Mouse (Mus musculus): ENCODE measurements at regions not wholly inside any gene's neighbourhood (a gene's known extent, or its start where the extent isn't known, plus 50 kb on each side); places are given as distances from the start of the nearest gene placed in this dataset.
A peak's percentile ranks its signal among the peaks of the same experiment; 100 is the strongest.

- H3K4me1 ChIP-seq = no peaks in the 10 kb centered on the region
- H3K36me3 ChIP-seq (replicated peaks) = no peaks in the 10 kb centered on the region
- H3K27me3 ChIP-seq (ENCODE audit: poor library complexity, severe bottlenecking) = no peaks in the 10 kb centered on the region
- DNase-seq (ENCODE audit: extremely low spot score, low spot score) = no peak
- H3K4me3 ChIP-seq = no peak overlapping the region
- no peaks in the 10 kb centered on the region for H3K9me3 ChIP-seq
- H3K27ac ChIP-seq = no peak overlapping the region
- 87% methylated on average over 3 of the region's 3 CpGs for WGBS
Observed at GRCm38 (mm10) chr3:78889326-78889725, 397.0 kb downstream of the Rapgef2 start.

GRCm38 (mm10) chr3:78884715-78885114 is 401.6 kb downstream of the Rapgef2 start:
- H3K36me3 ChIP-seq (replicated peaks) = no peaks in the 10 kb centered on the region
- WGBS = 91% methylated on average over 9 of the region's 9 CpGs
- H3K9me3 ChIP-seq = no peaks in the 10 kb centered on the region
- DNase-seq (ENCODE audit: extremely low spot score, low spot score) = no peak
- H3K4me1 ChIP-seq = 0 out of 2 replicates have a peak, but pooled peaks cover 2% of the 10 kb centered on the region
- H3K4me3 ChIP-seq = no peak overlapping the region
- H3K27me3 ChIP-seq (ENCODE audit: poor library complexity, severe bottlenecking) = no peaks in the 10 kb centered on the region
- H3K27ac ChIP-seq = no peak overlapping the region

GRCm38 (mm10) chr3:78884029-78884428 is 402.3 kb downstream of the Rapgef2 start:
- Histone ChIP-seq H3K4me3 (no peak overlapping the region), H3K27me3 (ENCODE audit: poor library complexity, severe bottlenecking) (no peaks in the 10 kb centered on the region), H3K36me3 (replicated peaks) (no peaks in the 10 kb centered on the region), H3K9me3 (no peaks in the 10 kb centered on the region), H3K4me1 (0 out of 2 replicates have a peak, but pooled peaks cover 2% of the 10 kb centered on the region), H3K27ac (no peak overlapping the region)
- no peak for DNase-seq (ENCODE audit: extremely low spot score, low spot score)
- 95% methylated on average over 11 of the region's 11 CpGs for WGBS

GRCm38 (mm10) chr3:78880072-78880471 is 406.2 kb downstream of the Rapgef2 start:
- Histone ChIP-seq H3K36me3 (replicated peaks) (no peaks in the 10 kb centered on the region), H3K4me1 (peaks cover 14% of the 10 kb centered on the region), H3K27me3 (ENCODE audit: poor library complexity, severe bottlenecking) (no peaks in the 10 kb centered on the region), H3K9me3 (no peaks in the 10 kb centered on the region), H3K27ac (no peak overlapping the region), H3K4me3 (no peak overlapping the region)
- DNase-seq (ENCODE audit: extremely low spot score, low spot score) = no peak
- WGBS = 95% methylated on average over 13 of the region's 13 CpGs

GRCm38 (mm10) chr3:78877323-78877722 is 409.0 kb downstream of the Rapgef2 start:
- no peaks in the 10 kb centered on the region for H3K36me3 ChIP-seq (replicated peaks)
- H3K4me3 ChIP-seq = no peak overlapping the region
- H3K27ac ChIP-seq = peak overlapping the region; percentile 63
- 18% methylated on average over 3 of the region's 3 CpGs for whole genome bisulfite sequencing
- H3K4me1 ChIP-seq = peaks cover 14% of the 10 kb centered on the region
- no peak for DNase-seq (ENCODE audit: extremely low spot score, low spot score)
- H3K27me3 ChIP-seq (ENCODE audit: poor library complexity, severe bottlenecking) = no peaks in the 10 kb centered on the region
- H3K9me3 ChIP-seq = no peaks in the 10 kb centered on the region

- H3K36me3 ChIP-seq (replicated peaks) = no peaks in the 10 kb centered on the region
- WGBS = 91% methylated on average over 1 of the region's 1 CpGs
- peaks cover 15% of the 10 kb centered on the region for H3K4me1 ChIP-seq
- H3K27me3 ChIP-seq (ENCODE audit: poor library complexity, severe bottlenecking) = no peaks in the 10 kb centered on the region
- no peaks in the 10 kb centered on the region for H3K9me3 ChIP-seq
- H3K27ac ChIP-seq = no peak overlapping the region
- no peak overlapping the region for H3K4me3 ChIP-seq
- no peak for DNase-seq (ENCODE audit: extremely low spot score, low spot score)
Observed at GRCm38 (mm10) chr3:78866896-78867295, 419.4 kb downstream of the Rapgef2 start.

GRCm38 (mm10) chr3:78866083-78866726 is 420.1 kb downstream of the Rapgef2 start:
- WGBS = 77% methylated on average over 9 of the region's 9 CpGs
- Histone ChIP-seq H3K4me3 (no peak overlapping the region), H3K4me1 (peaks cover 15% of the 10 kb centered on the region), H3K36me3 (replicated peaks) (no peaks in the 10 kb centered on the region), H3K9me3 (no peaks in the 10 kb centered on the region), H3K27me3 (ENCODE audit: poor library complexity, severe bottlenecking) (no peaks in the 10 kb centered on the region), H3K27ac (no peak overlapping the region)
- DNase-seq (ENCODE audit: extremely low spot score, low spot score) = no peak

- 88% methylated on average over 2 of the region's 2 CpGs for WGBS
- no peaks in the 10 kb centered on the region for H3K9me3 ChIP-seq
- H3K4me3 ChIP-seq = no peak overlapping the region
Observed at GRCm38 (mm10) chr3:78863005-78863404, 423.3 kb downstream of the Rapgef2 start.

GRCm38 (mm10) chr3:78846617-78847318 is 439.5 kb downstream of the Rapgef2 start:
- H3K4me1 ChIP-seq = peaks cover 7% of the 10 kb centered on the region; the same call in 1 of the 2 replicates
- H3K4me3 ChIP-seq = no peak overlapping the region
- peak overlapping the region; percentile 30; the same call in 1 of the 2 replicates for H3K27ac ChIP-seq
- no peaks in the 10 kb centered on the region for H3K9me3 ChIP-seq
- no peaks in the 10 kb centered on the region for H3K36me3 ChIP-seq (replicated peaks)
- H3K27me3 ChIP-seq (ENCODE audit: poor library complexity, severe bottlenecking) = no peaks in the 10 kb centered on the region
- WGBS = 59% methylated on average over 7 of the region's 8 CpGs
- no peak for DNase-seq (ENCODE audit: extremely low spot score, low spot score)

More at GRCm38 (mm10) chr3:78863005-78863404, 423.3 kb downstream of the Rapgef2 start:
- Histone ChIP-seq H3K4me1 (peaks cover 15% of the 10 kb centered on the region), H3K27ac (no peak overlapping the region), H3K36me3 (replicated peaks) (no peaks in the 10 kb centered on the region), H3K27me3 (ENCODE audit: poor library complexity, severe bottlenecking) (no peaks in the 10 kb centered on the region)
- DNase-seq (ENCODE audit: extremely low spot score, low spot score) = no peak

- Histone ChIP-seq H3K9me3 (no peaks in the 10 kb centered on the region), H3K27ac (no peak overlapping the region), H3K4me1 (no peaks in the 10 kb centered on the region), H3K27me3 (ENCODE audit: poor library complexity, severe bottlenecking) (no peaks in the 10 kb centered on the region), H3K36me3 (replicated peaks) (no peaks in the 10 kb centered on the region), H3K4me3 (no peak overlapping the region)
- 82% methylated on average over 4 of the region's 4 CpGs for WGBS
- no peak for DNase-seq (ENCODE audit: extremely low spot score, low spot score)
Observed at GRCm38 (mm10) chr3:78841173-78841572, 445.1 kb downstream of the Rapgef2 start.

GRCm38 (mm10) chr3:78836824-78837223 is 449.5 kb downstream of the Rapgef2 start:
- Histone ChIP-seq H3K4me1 (no peaks in the 10 kb centered on the region), H3K27me3 (ENCODE audit: poor library complexity, severe bottlenecking) (no peaks in the 10 kb centered on the region), H3K36me3 (replicated peaks) (no peaks in the 10 kb centered on the region), H3K9me3 (no peaks in the 10 kb centered on the region), H3K4me3 (no peak overlapping the region), H3K27ac (no peak overlapping the region)
- WGBS = 88% methylated on average over 5 of the region's 5 CpGs
- DNase-seq (ENCODE audit: extremely low spot score, low spot score) = no peak

- no peak overlapping the region for H3K4me3 ChIP-seq
- H3K36me3 ChIP-seq (replicated peaks) = no peaks in the 10 kb centered on the region
- 65% methylated on average over 2 of the region's 2 CpGs for WGBS
- H3K9me3 ChIP-seq = no peaks in the 10 kb centered on the region
- no peaks in the 10 kb centered on the region for H3K27me3 ChIP-seq (ENCODE audit: poor library complexity, severe bottlenecking)
- H3K4me1 ChIP-seq = no peaks in the 10 kb centered on the region
- no peak for DNase-seq (ENCODE audit: extremely low spot score, low spot score)
- no peak overlapping the region for H3K27ac ChIP-seq
Observed at GRCm38 (mm10) chr3:78825505-78825904, 460.8 kb downstream of the Rapgef2 start.

- Histone ChIP-seq H3K4me3 (no peak overlapping the region), H3K36me3 (replicated peaks) (no peaks in the 10 kb centered on the region), H3K27me3 (ENCODE audit: poor library complexity, severe bottlenecking) (no peaks in the 10 kb centered on the region), H3K4me1 (no peaks in the 10 kb centered on the region), H3K27ac (no peak overlapping the region), H3K9me3 (no peaks in the 10 kb centered on the region)
- DNase-seq (ENCODE audit: extremely low spot score, low spot score) = no peak
- WGBS = 87% methylated on average over 3 of the region's 3 CpGs
Observed at GRCm38 (mm10) chr3:78812425-78812824, 473.9 kb downstream of the Rapgef2 start.
